Mouse (Mus musculus) liver, postnatal 0 days (tissue): ENCODE data around the gene Gm11634. TPM values are rescaled to one million over a fixed set of nuclear protein-coding genes. Genes with fewer than 3 reads are reported as not detected.
"Not testable (repeated sequence)": the region's sequence is repeated elsewhere in the genome, so short reads cannot be mapped to it uniquely, and the experiment has no call there.

Experiments
- ATAC-seq: fragments of 200-750 bp; cut with Nextera tagmentation; 2 replicates; pipeline ENCODE4 v1.8.0; 2017; ENCODE audit warnings: mild to moderate bottlenecking, moderate library complexity
- DNase-seq: peaks from one replicate; pipeline ENCODE4 v3.0.0-alpha.2; 2016
- H3K27ac ChIP-seq: fragments of 300-500 bp; sonication (generic); 2 replicates; pipeline ENCODE4 v1.5.1; 2014; ENCODE audit warnings: antibody characterized with exemption, moderate library complexity, mild to moderate bottlenecking, low read depth
- H3K27me3 ChIP-seq: fragments of 300-500 bp; sonication (generic); 2 replicates; pipeline ENCODE4 v1.6.1; 2014; ENCODE audit warnings: low read length, control low read depth, mixed read lengths; ENCODE audit not compliant: insufficient read depth
- H3K36me3 ChIP-seq: fragments of 300-500 bp; sonication (generic); replicated peaks from 2 replicates; pipeline ENCODE4 v1.6.1; 2014; ENCODE audit warnings: mild to moderate bottlenecking, control low read depth, low read length, moderate library complexity, mixed read lengths; ENCODE audit not compliant: insufficient read depth
- H3K4me1 ChIP-seq: fragments of 300-500 bp; sonication (generic); 2 replicates; pipeline ENCODE4 v1.6.1; 2014; ENCODE audit warnings: antibody characterized with exemption, mild to moderate bottlenecking, control low read depth; ENCODE audit not compliant: insufficient read depth
- H3K4me2 ChIP-seq: fragments of 300-500 bp; sonication (generic); 2 replicates; pipeline ENCODE4 v1.6.1; 2014; ENCODE audit warnings: low read depth, mild to moderate bottlenecking, low read length, moderate library complexity, mixed read lengths
- H3K4me3 ChIP-seq: fragments of 300-500 bp; sonication (generic); 2 replicates; pipeline ENCODE4 v1.5.1; 2014; ENCODE audit warnings: low read depth, low read length
- H3K9ac ChIP-seq: fragments of 300-500 bp; sonication (generic); replicated peaks from 2 replicates; pipeline ENCODE4 v1.6.1; 2014; ENCODE audit warnings: mild to moderate bottlenecking, moderate library complexity
- H3K9me3 ChIP-seq: fragments of 300-500 bp; sonication (generic); 2 replicates; pipeline ENCODE4 v1.6.1; 2016; ENCODE audit warnings: mild to moderate bottlenecking, control low read depth, low read length, mixed read lengths
- CTCF ChIP-seq: sonication (generic); IDR thresholded peaks from 2 replicates; pipeline ENCODE4 v1.5.1; 2016; ENCODE audit warnings: antibody characterized with exemption, low read depth
- EP300 ChIP-seq: IDR thresholded peaks from 2 replicates; pipeline ENCODE4 v1.6.1; 2016; ENCODE audit warnings: antibody characterized with exemption, low read depth, mild to moderate bottlenecking
- WGBS: fragments of 180-500 bp; shearing (Covaris S2); extraction: QIAGEN DNeasy Blood & Tissue Kit; methylation state at CpG from one replicate; pipeline ENCODE4 v1.1.7; 2014; ENCODE audit not compliant: insufficient replicate concordance; 5-methylcytosine and 5-hydroxymethylcytosine counted together
- polyA plus RNA-seq: library from polyadenylated mRNA; unstranded; fragments of >200 nt; fragmentation: Nextera tagmentation; extraction: Ambion mirVana; gene quantifications from 2 replicates; pipeline ENCODE4 v1.2.1, GENCODE M21; 2015

Gm11634 gene
- polyA plus RNA-seq, 1 experiment from 2014 or later = not detected

- H3K27me3 ChIP-seq = peaks cover 7% of the 10 kb centered on the region; the same call in 1 of the 2 replicates
- DNase-seq (peak; percentile 23), ATAC-seq (no peak)
- no peaks in the 10 kb centered on the region for H3K36me3 ChIP-seq
- H3K27ac ChIP-seq = no peak overlapping the region
- no peaks in the 10 kb centered on the region for H3K4me1 ChIP-seq
- H3K9ac ChIP-seq = no peak overlapping the region
- H3K4me3 ChIP-seq = no peak overlapping the region
- no peaks in the 10 kb centered on the region for H3K9me3 ChIP-seq
- 41% methylated on average over 18 of the region's 18 CpGs for WGBS
- no peak for TF ChIP-seq EP300
- no peak for TF ChIP-seq CTCF
- no peak overlapping the region for H3K4me2 ChIP-seq
These were observed 18.1 kb upstream of the Gm11634 start for GRCm38 (mm10) chr11:101616948-101617767.

DNA sequence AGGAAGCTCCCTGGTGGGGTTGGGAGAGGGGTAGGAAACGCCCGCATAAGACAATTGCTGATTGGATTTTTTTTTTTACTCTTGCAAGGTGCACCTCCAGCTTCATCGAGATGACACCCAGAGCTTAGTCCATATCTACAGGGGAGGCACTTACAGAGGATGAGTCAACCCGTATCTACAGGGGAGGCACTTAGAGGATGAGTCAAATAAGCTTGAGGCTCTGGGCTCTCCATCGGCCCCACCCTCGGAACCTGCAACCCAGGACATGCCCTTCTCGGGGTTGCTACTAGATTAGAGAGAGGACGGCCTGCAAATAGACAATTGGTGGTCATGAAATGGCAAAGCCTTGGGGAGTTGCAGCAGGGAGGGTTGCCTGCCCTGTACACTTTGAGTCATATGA is 17.0 kb upstream of the Gm11634 start:
- WGBS = 77% methylated on average over 8 of the region's 8 CpGs
- no peak for TF ChIP-seq CTCF
- no peak for TF ChIP-seq EP300
- no peaks in the 10 kb centered on the region for H3K4me1 ChIP-seq
- peaks cover 7% of the 10 kb centered on the region; the same call in 1 of the 2 replicates for H3K27me3 ChIP-seq
- no peaks in the 10 kb centered on the region for H3K36me3 ChIP-seq
- no peak overlapping the region for H3K4me2 ChIP-seq
- H3K4me3 ChIP-seq = no peak overlapping the region
- H3K9me3 ChIP-seq = no peaks in the 10 kb centered on the region
- no peak for ATAC-seq
- no peak overlapping the region for H3K27ac ChIP-seq
- no peak for DNase-seq
- no peak overlapping the region for H3K9ac ChIP-seq

GRCm38 (mm10) chr11:101615380-101615779 is 16.3 kb upstream of the Gm11634 start:
- ATAC-seq = peak; percentile 29; the same call in 1 of the 2 replicates
- Histone ChIP-seq H3K4me1 (peaks cover 4% of the 10 kb centered on the region; the same call in 1 of the 2 replicates), H3K4me2 (no peak overlapping the region), H3K4me3 (no peak overlapping the region), H3K9me3 (no peaks in the 10 kb centered on the region), H3K36me3 (no peaks in the 10 kb centered on the region), H3K27ac (no peak overlapping the region), H3K27me3 (peaks cover 7% of the 10 kb centered on the region; the same call in 1 of the 2 replicates), H3K9ac (no peak overlapping the region)
- no peak for TF ChIP-seq CTCF
- no peak for TF ChIP-seq EP300
- 53% methylated on average over 6 of the region's 6 CpGs for WGBS
- no peak for DNase-seq

GRCm38 (mm10) chr11:101614116-101614515 is 15.1 kb upstream of the Gm11634 start:
- H3K9ac ChIP-seq = no peak overlapping the region
- no peak overlapping the region for H3K4me2 ChIP-seq
- H3K4me3 ChIP-seq = no peak overlapping the region
- peaks cover 7% of the 10 kb centered on the region; the same call in 1 of the 2 replicates for H3K27me3 ChIP-seq
- DNase-seq (no peak), ATAC-seq (no peak)
- no peak for TF ChIP-seq EP300
- TF ChIP-seq CTCF = no peak
- peaks cover 5% of the 10 kb centered on the region; the same call in 1 of the 2 replicates for H3K4me1 ChIP-seq
- H3K27ac ChIP-seq = no peak overlapping the region
- no peaks in the 10 kb centered on the region for H3K9me3 ChIP-seq
- H3K36me3 ChIP-seq = no peaks in the 10 kb centered on the region
- 75% methylated on average over 4 of the region's 4 CpGs for WGBS

GRCm38 (mm10) chr11:101613596-101613995 is 14.5 kb upstream of the Gm11634 start:
- WGBS = 79% methylated on average over 6 of the region's 6 CpGs
- no peaks in the 10 kb centered on the region for H3K9me3 ChIP-seq
- TF ChIP-seq CTCF = no peak
- TF ChIP-seq EP300 = no peak
- no peak for ATAC-seq
- H3K27me3 ChIP-seq = peaks cover 7% of the 10 kb centered on the region; the same call in 1 of the 2 replicates
- no peak for DNase-seq
- H3K4me1 ChIP-seq = peaks cover 5% of the 10 kb centered on the region; the same call in 1 of the 2 replicates
- no peaks in the 10 kb centered on the region for H3K36me3 ChIP-seq
- H3K27ac ChIP-seq = no peak overlapping the region
- H3K4me3 ChIP-seq = no peak overlapping the region
- no peak overlapping the region for H3K9ac ChIP-seq
- no peak overlapping the region for H3K4me2 ChIP-seq

GRCm38 (mm10) chr11:101610445-101610844 is 11.4 kb upstream of the Gm11634 start:
- H3K36me3 ChIP-seq = no peaks in the 10 kb centered on the region
- H3K27me3 ChIP-seq = no peaks in the 10 kb centered on the region
- no peaks in the 10 kb centered on the region for H3K9me3 ChIP-seq
- TF ChIP-seq EP300 = no peak
- TF ChIP-seq CTCF = no peak
- ATAC-seq (no peak), DNase-seq (no peak)
- no peak overlapping the region for H3K4me2 ChIP-seq
- H3K27ac ChIP-seq = no peak overlapping the region
- no peak overlapping the region for H3K4me3 ChIP-seq
- H3K9ac ChIP-seq = no peak overlapping the region
- WGBS = 24% methylated on average over 11 of the region's 11 CpGs
- H3K4me1 ChIP-seq = peaks cover 5% of the 10 kb centered on the region; the same call in 1 of the 2 replicates

DNA sequence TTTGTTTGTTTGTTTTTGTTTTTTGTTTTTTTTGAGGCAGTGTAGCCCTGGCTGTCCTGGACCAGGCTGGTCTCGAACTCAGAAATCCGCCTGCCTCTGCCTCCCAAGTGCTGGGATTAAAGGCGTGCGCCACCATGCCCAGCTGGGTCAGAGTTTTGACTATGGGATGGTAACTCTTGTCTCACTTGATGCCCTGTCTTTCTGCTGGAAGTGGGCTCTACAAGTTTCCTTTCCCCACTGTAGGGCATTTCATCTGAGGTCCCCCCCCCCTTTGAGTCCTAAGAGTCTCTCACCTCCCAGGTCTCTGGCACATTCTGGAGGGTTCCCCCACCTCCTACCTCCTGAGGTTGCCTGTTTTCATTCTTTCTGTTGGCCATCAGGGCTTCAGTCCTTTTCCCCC is 8.1 kb upstream of the Gm11634 start:
- H3K4me3 ChIP-seq, ATAC-seq, H3K4me1 ChIP-seq, H3K9me3 ChIP-seq, H3K4me2 ChIP-seq, H3K27me3 ChIP-seq, H3K27ac ChIP-seq, DNase-seq, H3K36me3 ChIP-seq, H3K9ac ChIP-seq: not testable (repeated sequence)
- 81% methylated on average over 4 of the region's 4 CpGs for WGBS

GRCm38 (mm10) chr11:101604531-101605453 is 5.7 kb upstream of the Gm11634 start:
- Histone ChIP-seq H3K4me3 (peak overlapping the region; percentile 31; the same call in 1 of the 2 replicates), H3K4me2 (peak overlapping the region; percentile 65), H3K27ac (peak overlapping the region; percentile 62; the same call in 1 of the 2 replicates)
- under 1% methylated on average over 29 of the region's 30 CpGs for WGBS
- H3K9me3 ChIP-seq, H3K4me1 ChIP-seq, H3K9ac ChIP-seq, H3K36me3 ChIP-seq, H3K27me3 ChIP-seq: not testable (repeated sequence)
- ATAC-seq (peak; percentile 85), DNase-seq (peak; percentile 88)
